Mouse (Mus musculus): ENCODE measurements around the gene Mapk8ip1.

- TF ChIP-seq TAL1 (IDR thresholded peaks at IDR 0.05; ENCODE audit: low read length) = no peak
- no peak for TF ChIP-seq GATA1 (IDR thresholded peaks at IDR 0.05; ENCODE audit: low read length)
Observed at GRCm38 (mm10) chr2:92386821-92387570, 14.1 kb downstream of the Mapk8ip1 start.
